Mouse (Mus musculus) embryonic fibroblast, embryonic 13.5 days (primary cell): ENCODE results near the gene P4ha3. TPM values are rescaled to one million over a fixed set of nuclear protein-coding genes. Genes with fewer than 3 reads are reported as not detected.
"Not testable (repeated sequence)": the region's sequence is repeated elsewhere in the genome, so short reads cannot be mapped to it uniquely, and the experiment has no call there.

Experiments
- H3K27ac ChIP-seq: 2 replicates; pipeline ENCODE4 v1.5.1; 2012; ENCODE audit warnings: low read length, control low read depth, inconsistent platforms; ENCODE audit not compliant: insufficient read depth
- H3K4me1 ChIP-seq: 2 replicates; pipeline ENCODE4 v1.6.1; 2011; ENCODE audit warnings: low read length; ENCODE audit not compliant: control insufficient read depth, insufficient read depth
- H3K4me3 ChIP-seq: 2 replicates; pipeline ENCODE4 v1.5.1; 2011; ENCODE audit warnings: mild to moderate bottlenecking, control low read depth, low read length; ENCODE audit not compliant: insufficient read depth
- CTCF ChIP-seq: IDR thresholded peaks from 2 replicates; pipeline ENCODE4 v1.5.1; 2011; ENCODE audit warnings: mild to moderate bottlenecking, control low read depth, low read length, moderate library complexity, borderline replicate concordance; ENCODE audit not compliant: insufficient read depth
- POLR2A ChIP-seq: IDR thresholded peaks from 2 replicates; pipeline ENCODE4 v1.6.1; 2011; ENCODE audit warnings: low read depth, mild to moderate bottlenecking, control low read depth, low read length, moderate library complexity
- polyA plus RNA-seq: library from polyadenylated mRNA; stranded (reverse); fragments of >200 nt; gene quantifications from 2 replicates; pipeline ENCODE4 v1.2.4, GENCODE M21; 2011; ENCODE audit warnings: low read depth; ENCODE audit not compliant: missing spikeins, insufficient read length

Gene P4ha3
- polyA plus RNA-seq = 91.9 and 100 TPM in 2 replicates

- H3K4me1 ChIP-seq = peaks cover 20% of the 10 kb centered on the region
- H3K27ac ChIP-seq = peak within 1 kb of the TSS; percentile 98
Measured at GRCm38 (mm10) chr7:100285383-100285782, at the start of gene P4ha3. Gene P4ha3, plus strand, starts transcription at chr7:100285520.

GRCm38 (mm10) chr7:100238271-100238670, 47.0 kb upstream of the P4ha3 start:
- no peak for TF ChIP-seq CTCF
- TF ChIP-seq POLR2A = no peak
- Histone ChIP-seq H3K4me3 (no peak overlapping the region), H3K4me1 (peaks cover 2% of the 10 kb centered on the region; the same call in 1 of the 2 replicates), H3K27ac (no peak overlapping the region; the same call in 1 of the 2 replicates)

More at GRCm38 (mm10) chr7:100285383-100285782, at the start of gene P4ha3:
- TF ChIP-seq CTCF (peak; percentile 21; the same call in 1 of the 2 replicates), POLR2A (peak; percentile 36)
- peak within 1 kb of the TSS; percentile 52 for H3K4me3 ChIP-seq

- peaks cover 2% of the 10 kb centered on the region; the same call in 1 of the 2 replicates for H3K4me1 ChIP-seq
- H3K4me3 ChIP-seq = no peak overlapping the region
- no peak overlapping the region for H3K27ac ChIP-seq
- no peak for TF ChIP-seq CTCF
Measured at GRCm38 (mm10) chr7:100240601-100241000, 44.7 kb upstream of the P4ha3 start.

GRCm38 (mm10) chr7:100243007-100243406, 42.3 kb upstream of the P4ha3 start:
- no peak for TF ChIP-seq POLR2A
- Histone ChIP-seq H3K4me3 (no peak overlapping the region), H3K4me1 (peaks cover 2% of the 10 kb centered on the region; the same call in 1 of the 2 replicates), H3K27ac (no peak overlapping the region)

- no peak for TF ChIP-seq POLR2A
- TF ChIP-seq CTCF = no peak
- Histone ChIP-seq H3K4me1 (no peaks in the 10 kb centered on the region), H3K4me3 (no peak overlapping the region), H3K27ac (no peak overlapping the region)
Measured at GRCm38 (mm10) chr7:100244225-100244624, 41.1 kb upstream of the P4ha3 start.

GRCm38 (mm10) chr7:100245176-100245575, 40.1 kb upstream of the P4ha3 start:
- TF ChIP-seq CTCF = no peak
- no peak for TF ChIP-seq POLR2A
- H3K4me1 ChIP-seq = no peaks in the 10 kb centered on the region
- H3K27ac ChIP-seq = no peak overlapping the region
- H3K4me3 ChIP-seq = no peak overlapping the region

- TF ChIP-seq CTCF = no peak
- H3K4me3 ChIP-seq = no peak overlapping the region
- no peaks in the 10 kb centered on the region for H3K4me1 ChIP-seq
- H3K27ac ChIP-seq = no peak overlapping the region
Measured at GRCm38 (mm10) chr7:100250667-100251066, 34.7 kb upstream of the P4ha3 start.

GRCm38 (mm10) chr7:100262350-100262749, 23.0 kb upstream of the P4ha3 start:
- Histone ChIP-seq H3K27ac (no peak overlapping the region), H3K4me3 (no peak overlapping the region), H3K4me1 (no peaks in the 10 kb centered on the region)
- TF ChIP-seq CTCF (no peak), POLR2A (no peak)

GRCm38 (mm10) chr7:100264934-100265333, 20.4 kb upstream of the P4ha3 start:
- H3K4me3 ChIP-seq, H3K4me1 ChIP-seq, H3K27ac ChIP-seq: not testable (repeated sequence)

GRCm38 (mm10) chr7:100272369-100272768, 13.0 kb upstream of the P4ha3 start:
- H3K4me3 ChIP-seq = no peak overlapping the region
- no peak overlapping the region for H3K27ac ChIP-seq
- H3K4me1 ChIP-seq = no peaks in the 10 kb centered on the region
- no peak for TF ChIP-seq CTCF
- TF ChIP-seq POLR2A = no peak

- Histone ChIP-seq H3K4me3 (no peak overlapping the region), H3K27ac (no peak overlapping the region), H3K4me1 (no peaks in the 10 kb centered on the region)
- TF ChIP-seq CTCF (no peak), POLR2A (no peak)
Measured at GRCm38 (mm10) chr7:100274507-100274906, 10.8 kb upstream of the P4ha3 start.
